Mouse (Mus musculus) common myeloid progenitor, adult 5-6 weeks (primary cell): ENCODE measurements around the gene Btnl10. TPM values are rescaled to one million over a fixed set of nuclear protein-coding genes. Genes with fewer than 3 reads are reported as not detected.

Experiments
- ATAC-seq: replicated peaks from 2 replicates; pipeline ENCODE4 v1.8.0; 2016; ENCODE audit warnings: low read depth, mild to moderate bottlenecking, moderate TSS enrichment, inconsistent platforms; ENCODE audit not compliant: poor library complexity, severe bottlenecking
- total RNA-seq: library from RNA; stranded (forward); fragments of 200-1000, 187-1606 nt; gene quantifications from 2 replicates; pipeline ENCODE4 v1.2.3, GENCODE M21; 2017

The Btnl10 gene
- 3.8 and 5.9 TPM in 2 replicates for total RNA-seq

DNA sequence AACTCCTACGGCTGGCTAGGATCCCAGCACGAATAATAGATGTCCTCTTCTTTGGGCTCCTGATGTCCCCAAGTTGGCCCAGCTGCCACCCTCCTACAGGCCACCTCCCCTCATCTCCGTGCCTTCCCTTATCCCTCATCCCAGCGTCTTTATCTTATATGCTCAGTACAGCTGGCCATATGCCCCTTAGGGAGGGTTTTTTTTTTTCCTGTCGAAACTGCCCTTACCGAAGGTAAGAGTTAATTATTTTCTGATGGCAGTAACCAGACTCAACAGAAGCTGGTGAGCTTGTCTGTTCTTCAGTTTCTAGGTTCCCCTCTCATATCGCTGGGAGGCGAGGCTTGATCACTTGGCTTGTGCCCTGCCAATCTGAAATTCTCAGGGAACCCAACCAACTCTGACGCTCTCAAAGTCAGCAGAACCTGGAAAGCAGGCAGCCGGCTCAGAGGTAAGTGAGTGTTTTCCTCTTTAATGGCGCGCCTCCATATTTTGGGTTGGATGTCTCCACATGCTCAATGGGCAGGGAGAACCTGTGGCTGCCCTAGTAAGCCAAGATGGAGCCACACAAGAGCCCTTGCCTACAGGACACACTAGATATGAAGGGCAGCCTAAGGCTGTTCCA, at the start of gene Btnl10:
Gene Btnl10, plus strand, starts transcription at position 164 of the 622 bp plus-strand sequence.
- ATAC-seq, result peak; percentile 24; the same call in 1 of the 2 replicates

DNA sequence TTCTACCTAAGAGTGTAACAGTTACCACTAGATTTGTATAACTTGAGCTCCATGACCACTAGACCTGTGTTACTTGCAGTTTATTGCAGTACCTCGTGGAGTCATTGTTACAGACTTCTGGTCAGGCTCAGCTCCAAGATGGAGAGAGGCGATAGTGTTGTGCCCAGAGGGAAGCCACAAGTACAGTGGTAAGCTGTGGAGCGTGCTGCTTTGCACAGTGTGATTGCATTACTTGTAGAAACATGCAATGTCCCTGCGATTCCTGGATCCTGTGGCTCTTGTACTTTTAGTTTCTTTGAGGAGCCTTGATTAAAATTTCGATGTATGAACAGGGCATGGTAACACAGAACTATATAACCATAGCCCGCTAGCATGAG, 49.8 kb upstream of the Btnl10 start:
- no peak for ATAC-seq

DNA sequence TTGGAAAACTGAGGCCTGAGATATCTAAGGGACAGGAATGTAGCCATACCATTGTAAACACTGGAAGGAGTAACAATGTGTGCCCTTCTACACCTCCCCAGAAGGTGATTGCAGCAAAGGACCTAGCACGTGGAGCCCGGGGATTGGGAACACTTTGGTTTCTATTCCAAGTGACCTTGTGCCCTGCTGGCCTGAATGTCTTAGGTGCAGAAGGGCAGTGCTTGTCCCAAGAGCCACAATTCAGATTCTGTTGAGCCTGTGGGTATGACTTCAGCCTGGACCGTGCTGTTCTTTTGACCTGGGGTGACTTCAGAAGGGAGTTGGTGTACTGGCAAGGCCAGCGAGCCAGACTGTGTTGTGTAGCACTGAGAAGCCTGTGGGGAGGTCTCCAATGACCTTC, 46.7 kb upstream of the Btnl10 start:
- ATAC-seq, result no peak

DNA sequence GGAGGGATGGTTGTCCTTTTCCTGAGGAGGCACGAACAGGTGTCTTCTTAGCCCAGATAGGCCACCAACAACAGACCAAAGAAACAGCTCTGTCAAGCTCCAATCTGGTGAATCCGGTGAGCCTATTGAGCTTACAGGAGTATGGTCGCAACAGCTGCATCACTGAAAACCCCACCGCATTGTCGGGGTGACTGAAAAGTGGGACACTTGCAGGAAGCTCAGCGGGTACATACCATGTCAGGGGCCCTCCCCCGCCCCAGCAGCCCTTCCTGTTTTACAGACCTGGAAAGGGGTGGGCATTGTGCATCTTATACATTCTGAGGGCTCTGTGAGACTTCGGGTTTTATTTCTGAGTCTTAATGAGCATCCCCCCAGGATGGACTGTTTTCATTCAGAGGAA, 34.0 kb upstream of the Btnl10 start:
- ATAC-seq, result no peak

DNA sequence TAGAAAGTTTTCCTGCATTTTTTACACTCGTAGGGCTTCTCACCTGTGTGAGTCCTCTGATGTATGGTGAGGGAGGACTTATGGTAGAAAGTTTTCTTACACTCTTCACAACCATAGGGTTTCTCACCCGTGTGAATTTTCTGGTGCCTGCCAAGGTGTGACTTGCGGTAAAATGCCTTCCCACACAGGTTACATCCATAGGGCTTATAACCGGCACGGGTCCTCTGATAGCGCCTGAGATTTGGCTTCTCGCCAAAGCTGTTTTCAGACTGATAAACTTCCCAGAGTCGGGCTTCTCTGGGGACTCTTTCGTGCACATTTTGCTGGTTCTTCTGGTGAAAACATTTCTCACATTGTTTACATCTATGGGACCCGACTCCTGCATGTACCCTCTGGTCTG, 27.2 kb upstream of the Btnl10 start:
- ATAC-seq, result no peak

DNA sequence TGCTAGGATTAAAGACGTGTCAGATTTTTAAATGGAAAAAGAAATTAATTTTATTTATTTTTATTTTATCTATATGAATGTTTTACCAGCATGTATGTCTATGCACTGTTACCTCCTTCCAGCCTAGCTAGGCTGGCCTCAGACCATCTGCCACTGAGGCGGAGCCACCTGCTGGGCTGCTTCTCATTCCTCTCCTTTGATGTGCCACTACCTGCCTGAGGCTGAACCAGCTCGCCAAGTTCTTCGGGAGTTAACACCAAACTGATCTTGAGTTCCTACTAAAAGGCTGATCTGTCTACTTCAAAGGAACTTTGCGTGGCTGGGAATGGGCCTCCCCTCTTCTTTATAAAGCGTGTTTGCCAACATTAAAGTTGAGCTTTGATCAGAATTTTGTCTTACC, 23.3 kb upstream of the Btnl10 start:
- ATAC-seq, result no peak

DNA sequence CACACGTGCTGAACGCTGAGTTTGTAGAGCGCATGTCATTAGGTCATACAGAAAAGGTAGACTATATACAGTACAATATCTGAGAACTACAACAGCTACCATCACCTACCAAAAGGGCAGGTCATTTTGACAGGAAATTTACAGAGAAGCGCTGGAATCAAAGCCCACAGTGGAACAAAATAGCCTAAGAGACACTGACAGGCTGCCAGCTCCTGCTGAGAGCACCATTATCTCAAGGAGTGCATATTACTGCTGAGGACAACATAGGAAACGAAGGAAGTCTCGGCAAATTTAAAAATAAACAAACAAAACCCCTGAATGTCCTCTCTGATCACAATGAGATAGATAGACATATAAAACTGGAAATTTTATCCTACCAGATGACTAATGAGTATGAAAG, 20.2 kb upstream of the Btnl10 start:
- no peak for ATAC-seq

DNA sequence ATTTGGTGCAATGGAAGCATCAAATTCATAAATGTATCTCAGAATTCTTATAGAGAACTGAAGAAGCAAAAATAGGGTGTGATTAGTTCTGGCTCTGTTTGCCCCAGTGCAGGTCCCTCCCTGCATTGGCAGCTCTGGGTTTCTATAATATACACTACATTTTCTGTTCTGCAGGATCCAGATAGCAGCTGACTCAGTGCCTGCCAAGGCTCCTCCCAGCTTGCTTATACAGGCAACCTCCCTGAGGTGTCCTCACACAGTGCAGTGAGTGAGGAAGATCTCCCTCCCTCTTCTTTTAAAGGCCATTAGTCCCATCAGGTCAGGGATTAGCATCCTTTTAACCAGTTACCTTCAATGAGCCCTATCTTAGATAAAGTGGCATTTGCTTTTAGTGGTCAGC, 16.6 kb upstream of the Btnl10 start:
- ATAC-seq, result no peak

DNA sequence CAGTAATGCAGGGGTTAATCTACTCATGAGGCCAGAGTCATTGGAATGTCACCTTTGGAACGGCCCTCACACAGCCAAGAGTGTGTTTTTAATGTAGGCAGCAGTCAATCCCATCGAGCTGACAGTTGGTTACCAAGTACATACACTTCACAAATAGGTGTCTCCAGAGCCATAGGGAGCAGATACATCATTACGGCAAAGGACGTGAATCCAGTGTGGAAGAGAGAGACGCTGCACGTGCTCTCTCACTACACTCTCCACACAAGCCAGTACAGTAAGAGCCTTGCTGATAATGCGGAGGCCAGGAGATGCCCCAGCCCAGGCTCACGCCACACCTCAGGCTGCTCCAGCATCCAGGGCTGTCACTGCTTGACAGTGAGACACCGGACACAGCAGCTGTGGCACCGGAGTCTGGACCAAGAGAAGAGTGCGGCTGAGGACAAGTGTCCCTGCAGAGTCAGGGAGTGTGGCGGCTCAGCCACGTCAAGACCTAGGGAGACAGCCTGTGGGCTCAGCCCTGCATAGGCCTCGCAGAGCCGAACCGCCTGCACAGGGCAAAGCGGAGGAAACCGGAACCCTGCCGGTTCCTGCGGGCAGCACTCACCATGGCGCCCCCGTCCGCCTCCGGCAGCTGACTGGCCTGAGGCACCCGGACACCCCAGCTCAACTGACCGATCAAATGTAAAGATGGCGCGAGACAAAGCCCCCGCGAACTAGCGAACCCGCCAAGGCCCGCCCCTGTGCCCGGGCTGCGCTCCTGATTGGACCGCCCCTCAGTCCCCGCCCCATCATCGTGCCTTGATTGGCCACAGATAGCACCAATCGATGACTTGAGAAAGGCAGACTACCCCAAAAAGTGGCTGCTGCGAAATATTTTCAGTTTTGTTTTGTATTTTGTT, 13.9 kb upstream of the Btnl10 start, which contains the start of gene Zfp39:
Gene Zfp39, minus strand, starts transcription at position 715 of the 899 bp plus-strand sequence.
- peak; percentile 94 for ATAC-seq

DNA sequence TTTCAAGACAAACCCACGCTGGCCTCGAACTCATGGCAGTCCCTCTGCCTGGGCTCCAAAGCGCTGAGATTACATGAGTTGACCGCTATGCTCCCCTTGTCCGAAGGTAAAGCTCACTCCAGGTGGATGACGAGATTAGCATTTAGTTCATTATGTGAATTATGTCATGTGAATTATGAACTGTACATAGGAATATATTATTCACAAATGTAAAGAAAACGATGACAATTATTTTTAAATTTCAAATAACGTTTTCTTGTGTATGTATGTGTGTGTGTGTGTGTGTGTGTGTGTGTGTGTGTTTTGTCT, 13.3 kb upstream of the Btnl10 start:
- ATAC-seq, result no peak; the same call in 1 of the 2 replicates

DNA sequence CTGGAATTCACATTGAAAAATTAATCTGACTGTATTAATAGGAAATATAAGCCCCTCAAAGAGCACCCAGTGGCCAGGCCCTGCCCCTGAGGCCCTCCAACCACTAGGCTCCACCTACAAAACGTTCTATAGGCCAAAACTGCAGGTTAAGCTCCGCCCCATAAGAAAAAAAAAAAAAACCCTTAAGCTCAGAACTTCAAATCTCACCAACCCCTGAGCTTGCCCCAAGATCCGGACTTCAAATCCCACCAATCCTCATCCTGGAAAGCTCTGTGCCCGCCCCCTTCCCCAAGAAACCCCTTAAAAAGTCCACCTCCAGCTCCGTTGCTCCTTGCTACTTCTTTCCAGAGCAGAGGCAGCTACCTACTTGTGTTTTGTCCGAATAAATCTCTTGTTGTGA, 12.9 kb upstream of the Btnl10 start:
- ATAC-seq, result peak; percentile 26; the same call in 1 of the 2 replicates

DNA sequence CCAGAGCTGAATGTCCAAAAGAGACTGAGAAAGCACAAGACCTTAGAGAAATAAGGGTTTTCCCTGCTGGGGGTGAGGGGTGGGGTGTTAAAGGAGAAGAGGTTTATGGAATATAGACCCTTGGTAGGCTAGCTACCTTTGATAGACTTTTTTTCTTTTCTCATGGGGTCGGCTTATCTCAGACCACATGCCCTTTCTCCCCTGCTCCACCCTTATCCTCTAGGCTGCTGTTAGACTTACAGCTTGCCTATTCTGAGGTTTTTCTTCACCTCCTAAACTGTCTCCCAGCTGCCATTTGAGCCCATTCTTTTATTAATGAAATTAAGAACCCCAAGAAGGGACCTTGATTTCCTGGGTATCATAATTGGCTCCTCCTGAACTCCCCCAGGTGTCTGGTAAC, 3.9 kb upstream of the Btnl10 start:
- no peak for ATAC-seq

DNA sequence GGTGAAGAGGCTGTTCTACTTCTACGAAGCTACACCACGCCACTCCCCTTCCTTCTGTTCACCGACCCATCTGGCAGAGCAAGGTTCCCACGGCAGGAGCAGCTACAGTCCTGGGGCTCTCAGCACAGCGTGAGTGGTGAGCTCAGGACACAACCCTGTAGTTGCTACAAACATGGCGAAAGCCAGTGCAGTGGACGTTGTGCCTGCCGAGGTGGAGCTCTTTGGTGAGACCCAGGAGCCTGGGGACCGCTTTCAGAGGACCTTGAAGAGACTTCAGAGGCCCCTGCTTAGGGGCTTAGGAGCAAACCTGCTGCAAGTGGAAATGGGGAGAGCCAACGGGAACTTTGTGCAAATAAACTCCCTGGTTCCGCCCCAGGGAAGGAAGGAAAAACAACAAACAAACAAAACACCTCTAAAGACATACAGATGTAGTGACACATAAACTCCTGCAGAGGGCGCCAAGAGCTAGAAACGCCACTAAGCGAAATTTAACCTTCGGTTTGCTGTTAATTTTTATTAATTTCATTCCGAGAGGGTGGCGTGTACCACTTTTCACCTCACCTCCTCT, 3.2 kb upstream of the Btnl10 start:
- peak; percentile 39; the same call in 1 of the 2 replicates for ATAC-seq

DNA sequence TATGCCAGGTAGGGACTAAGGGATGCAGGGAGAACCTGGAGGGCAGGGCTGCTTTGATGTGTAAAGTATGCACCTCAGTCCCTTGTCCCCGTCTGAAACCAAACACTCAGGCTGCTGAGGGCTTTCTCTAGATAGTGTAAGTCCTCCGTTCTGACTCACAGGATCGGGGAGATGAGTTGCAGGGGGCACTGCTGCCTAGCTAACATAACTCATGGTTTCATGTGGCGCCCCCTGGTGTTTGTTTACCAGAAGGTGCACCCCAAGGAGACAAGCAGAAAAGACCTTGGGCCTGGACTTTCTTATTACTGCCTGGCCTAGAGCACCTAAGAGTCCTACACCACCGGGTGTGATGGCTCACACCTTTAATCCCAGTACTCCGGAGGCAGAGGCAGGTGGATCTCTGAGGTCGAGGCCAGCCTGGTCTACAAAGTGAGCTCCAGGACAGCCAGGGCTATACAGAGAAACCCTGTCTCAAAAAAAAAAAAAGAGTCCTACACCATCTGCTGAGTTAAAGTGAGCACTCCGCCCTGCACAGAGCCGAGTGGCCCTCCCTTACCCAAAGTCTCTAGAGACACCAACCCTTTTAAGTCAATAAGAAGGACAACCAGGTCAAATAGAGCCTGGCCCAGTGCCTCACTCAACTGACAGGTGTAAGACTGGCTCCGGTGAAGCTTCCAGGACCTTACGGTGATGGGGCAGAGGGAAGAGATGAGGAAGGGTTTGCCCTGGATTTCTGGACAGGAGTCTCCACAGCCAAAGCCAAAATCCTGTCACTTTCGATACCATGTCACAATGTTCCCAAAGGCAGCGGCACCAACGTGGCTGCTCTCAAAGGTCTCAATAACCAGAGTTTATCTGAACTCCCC, 596 bp upstream of the Btnl10 start:
- peak; percentile 74 for ATAC-seq

DNA sequence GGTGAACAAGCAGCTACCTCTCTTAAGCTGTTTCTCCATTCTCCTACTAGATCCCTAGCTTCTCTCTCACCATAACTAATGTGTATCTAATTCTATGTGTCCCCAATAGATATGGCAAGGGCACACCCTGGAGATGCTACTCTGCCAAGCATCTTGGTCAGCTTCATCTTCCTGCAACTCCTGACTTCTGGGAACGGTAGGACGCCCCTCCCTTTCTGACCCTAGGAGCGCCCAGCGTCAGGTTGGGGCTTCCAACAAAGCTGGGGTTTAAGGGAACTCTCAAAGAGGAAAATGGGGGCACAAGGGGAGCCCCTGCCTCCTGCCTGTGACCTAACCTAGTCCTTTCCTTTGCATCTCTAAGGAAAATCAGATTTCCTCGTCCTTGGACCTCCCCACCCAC, 1.1 kb downstream of the Btnl10 start:
- no peak for ATAC-seq

DNA sequence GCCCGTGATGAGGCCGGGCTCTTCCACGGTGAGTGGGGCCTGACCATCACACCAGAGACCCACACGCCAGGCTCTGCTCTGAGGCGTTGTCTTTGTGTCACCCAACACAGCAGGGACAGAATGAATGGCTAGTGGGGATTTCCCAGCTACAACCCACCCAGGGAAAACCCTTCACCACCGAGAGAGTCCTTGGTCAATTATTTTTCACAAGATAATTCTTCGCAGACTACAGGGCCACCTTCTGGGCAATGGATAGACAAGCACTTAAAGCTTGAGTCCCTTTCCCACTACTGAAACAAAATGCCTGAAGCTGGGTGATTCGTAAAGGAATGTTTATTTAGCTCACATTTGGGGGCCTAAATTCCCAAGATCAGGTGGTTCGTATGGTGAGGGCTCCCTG, 4.7 kb downstream of the Btnl10 start:
- no peak for ATAC-seq

DNA sequence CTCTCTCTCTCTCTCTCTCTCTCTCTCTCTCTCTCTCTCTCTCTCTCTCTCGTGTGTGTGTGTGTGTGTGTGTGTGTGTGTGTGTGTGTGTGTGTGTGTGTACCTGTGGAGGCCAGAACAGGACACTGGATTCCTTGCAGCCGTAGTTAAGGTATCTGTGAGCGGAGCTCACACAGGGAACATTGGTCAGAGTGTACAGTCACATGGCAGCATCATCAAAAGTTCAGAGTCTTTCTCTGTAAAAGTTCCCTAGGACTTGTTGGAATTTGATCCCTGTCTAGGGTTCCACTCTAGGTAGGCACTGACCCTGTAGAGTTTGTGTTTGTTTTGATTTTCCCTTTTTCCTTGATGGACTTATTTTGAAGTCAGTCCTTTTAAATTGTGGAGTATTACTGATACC, 8.9 kb downstream of the Btnl10 start:
- ATAC-seq, result no peak

DNA sequence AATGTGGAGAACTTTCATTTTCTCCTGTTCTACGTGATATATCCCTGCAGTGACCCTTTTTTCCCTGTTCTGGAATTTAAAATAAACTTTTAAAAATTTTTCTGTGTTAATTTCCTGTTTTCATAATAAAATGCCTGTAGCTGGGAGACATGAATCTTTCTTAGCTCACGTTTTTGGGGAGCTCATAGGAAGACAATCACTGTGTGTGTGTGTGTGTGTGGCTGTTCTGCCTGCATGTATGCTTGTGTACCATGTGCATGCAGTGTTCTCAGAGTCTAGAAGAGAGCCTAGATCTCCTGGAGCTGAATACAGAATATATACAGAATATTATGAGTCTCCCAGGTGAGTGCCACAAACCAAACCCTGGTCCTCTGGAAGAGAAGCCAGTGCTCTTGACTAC, 9.3 kb downstream of the Btnl10 start:
- ATAC-seq, result no peak

DNA sequence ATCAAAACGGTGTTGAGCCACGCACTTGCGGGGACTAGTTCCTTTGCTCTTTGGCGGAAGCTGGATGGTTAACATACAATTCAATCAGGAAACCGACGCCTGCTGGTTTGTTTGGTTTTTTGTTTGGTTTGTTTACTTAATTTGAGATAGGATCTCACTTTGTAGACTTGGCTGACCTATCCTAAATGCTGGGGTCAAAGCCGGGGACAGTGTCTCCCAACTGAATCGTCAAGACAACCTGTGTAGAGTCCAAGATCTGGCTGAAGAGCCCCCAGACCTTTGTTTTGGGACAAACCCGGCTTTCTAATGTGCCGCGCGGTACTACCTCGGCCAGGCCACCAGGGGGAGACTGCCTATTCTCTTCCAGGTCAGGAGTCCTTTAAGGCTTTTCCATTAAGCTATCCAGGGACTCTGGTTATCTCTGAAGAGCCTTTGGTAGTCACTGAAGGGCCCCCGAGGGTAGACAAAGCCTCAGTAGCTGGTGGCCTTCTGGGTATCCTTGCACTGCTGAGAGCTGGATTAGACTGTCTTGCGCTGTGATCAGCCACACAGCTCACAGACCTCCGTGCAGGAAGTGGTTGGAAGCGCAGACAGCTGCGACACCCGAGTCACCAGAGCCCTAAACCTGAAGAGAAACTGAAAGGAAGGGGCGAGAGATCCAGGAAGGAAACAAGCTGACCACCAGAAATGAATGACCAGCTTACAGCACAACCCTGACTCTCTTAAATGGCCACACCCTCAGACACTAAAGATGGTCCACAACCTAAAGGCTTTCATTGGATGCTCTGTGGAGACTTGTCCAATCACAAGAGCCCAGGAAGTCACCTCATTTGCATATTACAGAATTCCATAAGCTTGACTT, 10.3 kb downstream of the Btnl10 start:
- peak; percentile 84 for ATAC-seq
